Mouse (Mus musculus) gastrocnemius, postnatal 36 days (tissue): ENCODE results near the gene Galc. TPM values are rescaled to one million over a fixed set of nuclear protein-coding genes. Genes with fewer than 3 reads are reported as not detected.
"Not testable (repeated sequence)": the region's sequence is repeated elsewhere in the genome, so short reads cannot be mapped to it uniquely, and the experiment has no call there.

ENCODE experiments used
- DNase-seq, 2 experiments: peaks; one replicate each; pipeline ENCODE4 v3.0.0; 2022
- intact Hi-C: fragments of 180-260 bp; cut with DNase I; formaldehyde crosslinking; loops from one replicate; pipeline ENCODE4 v1.15.1; 2025
- total RNA-seq, 2 experiments: library from RNA; stranded (reverse); gene quantifications; 2 replicates each; pipeline ENCODE4 v1.2.3; 2021

The Galc gene
- total RNA-seq, 2 experiments from 2014 or later: 3.5 to 4.0 TPM

- intact Hi-C loops: no loop called here
- DNase-seq: no peak
Measured at GRCm38 (mm10) chr12:98258371-98258844, 851 bp downstream of the Galc start.

- intact Hi-C loops: no loop called here
- DNase-seq: no peak
Measured at GRCm38 (mm10) chr12:98255373-98255995, 3.8 kb downstream of the Galc start.

GRCm38 (mm10) chr12:98252417-98252816, 6.8 kb downstream of the Galc start:
- DNase-seq: no peak
- intact Hi-C loops: no loop called here

GRCm38 (mm10) chr12:98250327-98250726, 8.9 kb downstream of the Galc start:
- intact Hi-C loops: no loop called here
- DNase-seq: no peak

GRCm38 (mm10) chr12:98249671-98250070, 9.6 kb downstream of the Galc start:
- intact Hi-C loops: no loop called here

GRCm38 (mm10) chr12:98246835-98247234, 12.4 kb downstream of the Galc start:
- no peak for DNase-seq
- intact Hi-C loops: no loop called here

More at GRCm38 (mm10) chr12:98249671-98250070, 9.6 kb downstream of the Galc start:
- no peak for DNase-seq

GRCm38 (mm10) chr12:98244865-98245264, 14.4 kb downstream of the Galc start:
- intact Hi-C loops: no loop called here

GRCm38 (mm10) chr12:98244161-98244560, 15.1 kb downstream of the Galc start:
- intact Hi-C loops: no loop called here
- DNase-seq: no peak

More at GRCm38 (mm10) chr12:98244865-98245264, 14.4 kb downstream of the Galc start:
- no peak for DNase-seq

GRCm38 (mm10) chr12:98238478-98238877, 20.8 kb downstream of the Galc start:
- DNase-seq, intact Hi-C loops: not testable (repeated sequence)

GRCm38 (mm10) chr12:98227037-98227436, 32.2 kb downstream of the Galc start:
- intact Hi-C loops: no loop called here
- DNase-seq: no peak

GRCm38 (mm10) chr12:98223286-98223685, 36.0 kb downstream of the Galc start:
- intact Hi-C loops: no loop called here
- no peak for DNase-seq

- DNase-seq: no peak
- intact Hi-C loops: no loop called here
Measured at GRCm38 (mm10) chr12:98216432-98216831, 42.8 kb downstream of the Galc start.

GRCm38 (mm10) chr12:98215512-98215911, 43.7 kb downstream of the Galc start:
- DNase-seq: no peak
- intact Hi-C loops: no loop called here

GRCm38 (mm10) chr12:98214191-98214590, 45.1 kb downstream of the Galc start:
- intact Hi-C loops: loop anchor here (5.0 kb wide), 1 partner anchor 133 kb away; no protein-coding TSS in a partner anchor
- DNase-seq: no peak

GRCm38 (mm10) chr12:98213791-98214190, 45.5 kb downstream of the Galc start:
- no peak for DNase-seq
- intact Hi-C loops: loop anchor here (5.0 kb wide), 1 partner anchor 134 kb away; no protein-coding TSS in a partner anchor

GRCm38 (mm10) chr12:98213332-98213731, 45.9 kb downstream of the Galc start:
- intact Hi-C loops: loop anchor here (5.0 kb wide), 1 partner anchor 134 kb away; no protein-coding TSS in a partner anchor
- DNase-seq: no peak

- DNase-seq: no peak
- intact Hi-C loops: loop anchor here (5.0 kb wide), 1 partner anchor 135 kb away; no protein-coding TSS in a partner anchor
Measured at GRCm38 (mm10) chr12:98212457-98213175, 46.6 kb downstream of the Galc start.

- intact Hi-C loops: loop anchor here (5.0 kb wide), 1 partner anchor 137 kb away; no protein-coding TSS in a partner anchor
- DNase-seq: no peak
Measured at GRCm38 (mm10) chr12:98210495-98210894, 48.8 kb downstream of the Galc start.

GRCm38 (mm10) chr12:98208104-98208503, 51.2 kb downstream of the Galc start:
- intact Hi-C loops: no loop called here
- no peak for DNase-seq

GRCm38 (mm10) chr12:98205450-98206051, 53.7 kb downstream of the Galc start:
- intact Hi-C loops: no loop called here
- no peak for DNase-seq

- intact Hi-C loops: no loop called here
- no peak for DNase-seq
Measured at GRCm38 (mm10) chr12:98197401-98197800, 61.9 kb downstream of the Galc start.
